Mouse (Mus musculus) urinary bladder, adult 2 months (tissue): Measurements from ENCODE around the gene Myadml2. TPM values are rescaled to one million over a fixed set of nuclear protein-coding genes. Genes with fewer than 3 reads are reported as not detected.
A peak's percentile ranks its signal among the peaks of the same experiment; 100 is the strongest.
"Not testable (repeated sequence)": the region's sequence is repeated elsewhere in the genome, so short reads cannot be mapped to it uniquely, and the experiment has no call there.

ENCODE experiments used
- DNase-seq: peaks from one replicate; pipeline ENCODE4 v3.0.0; 2022; ENCODE audit warnings: low spot score
- polyA plus RNA-seq: library from polyadenylated mRNA; depleted of rRNA; stranded (reverse); fragments of >200 nt; gene quantifications from 2 replicates; pipeline ENCODE4 v1.2.3, GENCODE M21; 2012; rRNA removed

The Myadml2 gene
- polyA plus RNA-seq, result 0.07 and 0.21 TPM in 2 replicates

DNA sequence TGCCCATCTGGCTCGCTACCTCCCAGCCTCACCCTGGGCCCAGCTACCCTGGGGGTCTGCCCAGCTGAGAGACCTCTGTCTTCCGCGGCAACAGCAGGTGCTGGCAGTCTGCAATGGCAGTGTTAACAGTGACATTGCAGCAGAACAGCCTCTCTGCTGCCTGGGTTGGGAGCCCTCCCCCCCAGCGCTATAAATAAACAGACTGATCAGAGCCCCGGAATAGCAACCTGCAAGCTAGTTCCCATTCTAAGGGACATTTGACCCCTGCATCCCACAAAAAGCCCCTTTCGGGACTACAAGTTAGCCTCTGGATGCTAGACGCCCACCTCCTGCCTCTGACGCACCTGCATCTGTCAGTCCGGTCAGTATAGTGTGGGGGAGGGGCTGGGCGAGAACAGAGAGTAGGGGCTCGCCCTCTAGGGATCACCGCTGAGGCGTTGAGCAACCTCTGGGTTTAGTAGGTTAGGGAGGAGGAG lies at the start of gene Myadml2:
Gene Myadml2, minus strand, starts transcription at position 158 of the 476 bp plus-strand sequence.
- no peak for DNase-seq

DNA sequence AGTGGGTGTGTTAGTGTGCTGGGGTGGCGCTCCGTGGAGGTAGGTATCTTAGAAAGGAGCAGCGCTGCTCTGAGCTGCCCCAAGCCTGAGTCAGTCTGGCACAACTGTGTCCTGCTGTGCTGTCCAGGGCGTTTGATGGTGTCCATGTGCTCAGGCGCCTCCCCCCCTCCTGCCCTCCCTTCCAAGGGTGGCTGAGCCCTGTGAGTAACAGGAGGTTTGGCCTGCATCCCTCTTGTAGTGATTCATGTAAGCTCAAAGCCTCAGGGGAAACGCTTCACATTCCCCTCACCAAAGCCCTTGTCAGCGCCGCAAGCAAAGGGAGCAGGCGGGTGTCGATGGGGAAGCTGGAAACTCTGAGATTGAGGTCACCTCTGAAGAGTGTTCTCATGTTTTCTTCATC lies 49.8 kb upstream of the Myadml2 start:
- DNase-seq, result no peak

DNA sequence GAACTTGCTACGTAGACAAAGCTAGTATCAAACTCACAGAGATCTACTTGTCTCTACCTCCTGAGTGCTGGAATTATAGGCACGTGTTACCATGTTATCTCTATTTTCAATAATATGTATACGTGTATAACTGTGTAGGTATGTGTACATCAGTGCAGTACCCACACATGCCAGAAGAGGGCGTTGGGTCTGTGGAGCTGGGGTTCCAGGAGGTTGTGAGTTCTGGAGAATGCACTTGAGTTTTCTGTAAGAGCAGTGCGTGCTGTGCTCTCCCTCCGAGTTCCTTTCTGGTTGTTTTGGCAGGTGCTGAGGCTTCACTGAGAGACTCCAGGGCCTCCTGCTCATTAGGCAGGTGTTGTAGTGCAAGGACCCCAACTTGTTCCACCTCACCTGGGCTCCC lies 48.6 kb upstream of the Myadml2 start:
- no peak for DNase-seq

DNA sequence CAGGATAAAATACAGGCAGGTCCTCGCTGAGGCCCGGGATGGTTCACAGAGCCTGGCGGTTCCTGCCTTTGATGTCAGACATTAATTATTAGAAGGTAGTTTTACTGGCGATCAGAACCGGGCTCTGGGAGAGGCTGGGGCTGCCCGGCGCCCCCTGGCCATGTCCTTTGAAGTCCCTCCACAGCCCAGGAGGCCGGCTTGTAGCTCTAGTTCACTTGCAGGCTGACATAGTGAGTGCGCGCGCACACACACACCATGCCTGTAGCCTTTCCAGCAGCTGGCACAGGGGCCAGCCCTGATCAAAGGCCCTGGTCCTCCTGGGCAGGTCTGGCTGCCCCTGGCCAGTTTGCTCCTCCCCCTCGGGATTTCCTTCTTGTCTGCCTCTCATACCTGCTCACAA lies 47.7 kb upstream of the Myadml2 start:
- no peak for DNase-seq

DNA sequence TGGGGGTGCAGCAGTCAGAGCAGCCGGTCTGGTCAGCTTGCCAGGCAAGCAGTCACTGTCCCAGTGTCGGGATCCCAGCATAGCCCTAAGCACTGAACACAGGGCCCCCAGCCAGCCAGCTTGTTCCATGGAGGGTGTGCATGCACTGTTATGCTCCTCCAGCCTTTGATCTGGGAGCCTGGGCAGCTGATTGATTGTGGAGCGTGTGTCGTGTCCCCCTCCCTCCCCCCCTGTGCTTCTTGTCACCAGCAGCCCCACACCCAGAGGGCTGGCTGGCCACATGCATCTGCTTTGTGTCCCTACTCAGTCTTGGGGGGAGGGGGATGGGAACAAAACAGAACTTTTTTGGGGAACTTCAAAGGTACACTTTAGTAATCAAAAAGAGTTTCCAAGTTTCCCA lies 47.2 kb upstream of the Myadml2 start:
- no peak for DNase-seq

DNA sequence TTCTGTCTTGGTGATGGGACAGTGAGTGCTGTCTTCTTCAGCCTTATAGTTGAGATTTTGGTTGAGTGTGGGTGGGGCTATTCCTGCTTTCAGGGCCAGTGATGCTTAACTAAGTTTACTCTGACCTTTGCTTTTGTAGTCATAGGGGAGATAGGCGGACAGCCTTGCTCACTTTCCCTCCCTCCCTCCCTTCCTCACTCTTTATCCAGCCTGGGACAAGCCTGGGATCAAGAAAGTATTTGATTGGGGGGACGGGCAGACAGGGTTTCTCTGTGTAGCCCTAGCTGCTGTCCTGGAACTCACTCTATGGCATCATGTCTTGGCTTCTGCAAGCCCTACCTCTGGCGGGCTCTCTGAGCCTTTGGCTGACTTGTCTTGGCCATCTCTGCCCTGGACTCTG lies 45.5 kb upstream of the Myadml2 start:
- no peak for DNase-seq

DNA sequence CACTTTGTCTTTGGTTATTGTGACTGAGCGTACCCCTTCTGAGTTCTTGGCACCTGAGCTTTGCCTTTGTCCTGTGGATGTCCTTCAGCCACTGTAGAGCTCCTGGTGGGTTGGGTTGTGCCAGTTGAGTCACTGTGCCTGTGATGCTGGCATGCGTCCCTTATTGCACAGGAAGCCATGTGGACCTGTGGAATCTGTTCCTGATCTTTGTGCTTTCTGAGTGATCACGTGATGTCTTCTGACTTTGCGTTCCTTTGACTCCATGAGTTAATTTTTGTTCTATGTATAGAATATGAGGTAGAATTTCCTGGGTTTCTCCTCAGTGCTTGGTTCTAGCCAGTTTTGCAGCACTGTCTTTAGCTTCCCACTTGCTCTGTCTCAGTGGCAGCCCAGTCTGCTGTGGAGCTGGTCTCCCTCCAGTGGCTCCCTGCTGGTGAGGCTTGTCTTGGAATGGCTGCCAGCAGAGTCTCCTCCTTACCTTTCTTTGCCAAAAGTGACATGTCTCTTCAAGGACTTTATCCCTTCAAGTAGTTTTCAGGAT lies 44.6 kb upstream of the Myadml2 start:
- DNase-seq, result no peak

DNA sequence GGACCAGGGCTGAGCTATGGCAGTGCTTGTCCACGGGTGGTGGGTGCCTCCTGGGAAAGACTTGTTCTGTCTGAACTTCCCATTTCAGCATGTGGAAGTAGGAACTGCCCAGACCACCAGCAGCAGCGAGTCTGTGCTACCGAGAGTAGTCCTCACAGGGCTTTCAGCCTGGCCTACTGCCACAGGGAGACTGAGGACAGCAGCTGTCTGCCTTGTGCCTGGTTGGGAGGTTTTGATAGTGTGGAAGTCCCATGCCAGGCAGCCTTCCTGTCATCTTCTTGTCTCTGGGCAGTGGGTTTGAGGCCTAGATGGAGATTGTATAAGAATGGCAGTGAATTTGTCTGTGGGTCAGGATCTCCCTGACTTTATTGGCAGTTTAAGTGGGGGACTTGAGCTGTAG lies 41.4 kb upstream of the Myadml2 start:
- no peak for DNase-seq

DNA sequence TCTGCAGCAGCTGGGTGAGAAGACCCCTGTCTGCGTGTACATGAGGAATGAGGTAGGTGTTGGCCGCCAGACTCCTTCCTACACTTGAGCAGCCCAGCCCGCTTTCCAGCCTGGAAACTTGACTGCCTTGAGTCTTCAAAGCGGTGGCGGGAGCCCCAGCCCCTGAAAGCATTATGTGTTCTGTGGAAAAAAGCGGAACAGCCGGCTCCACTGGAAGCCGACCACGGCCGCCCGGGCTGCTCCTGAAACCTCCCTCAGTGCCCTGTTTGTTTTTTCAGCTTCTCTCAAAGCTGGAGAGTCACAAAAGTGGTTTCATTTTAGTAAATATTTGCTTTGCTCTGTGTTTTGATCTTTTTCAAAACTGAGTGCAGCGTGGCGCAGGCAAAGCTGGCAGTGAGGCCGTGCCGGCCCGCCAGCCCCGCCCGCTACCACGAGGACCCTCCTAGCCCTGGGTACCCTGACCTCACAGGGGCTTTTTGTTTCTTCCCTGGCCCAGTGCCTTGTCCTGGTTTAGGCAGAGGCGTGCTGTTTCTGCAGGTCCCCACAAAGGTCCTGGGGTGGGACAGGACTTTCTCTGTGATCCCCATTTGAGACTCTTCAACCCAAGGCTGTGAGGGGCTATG lies 38.8 kb upstream of the Myadml2 start:
- no peak for DNase-seq

DNA sequence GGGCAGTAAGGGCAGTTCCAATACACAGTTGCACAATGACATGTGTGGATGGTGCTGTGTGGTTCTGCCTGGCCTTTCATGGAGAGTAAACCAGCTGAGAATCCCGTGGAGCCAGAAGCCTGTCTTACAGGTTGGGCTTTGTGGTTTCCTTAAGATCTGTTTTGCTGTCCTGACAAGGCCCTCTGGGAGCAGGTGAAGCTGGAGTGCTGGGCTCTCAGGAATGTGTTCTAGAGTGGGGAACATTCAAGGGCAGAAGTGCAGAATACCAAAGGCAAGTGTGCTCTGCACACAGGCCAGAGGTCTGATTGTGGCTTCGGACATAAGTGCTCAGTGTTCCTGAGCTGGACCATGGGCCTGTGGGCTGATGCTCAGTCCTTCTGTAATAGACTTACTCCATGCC lies 36.7 kb upstream of the Myadml2 start:
- no peak for DNase-seq

DNA sequence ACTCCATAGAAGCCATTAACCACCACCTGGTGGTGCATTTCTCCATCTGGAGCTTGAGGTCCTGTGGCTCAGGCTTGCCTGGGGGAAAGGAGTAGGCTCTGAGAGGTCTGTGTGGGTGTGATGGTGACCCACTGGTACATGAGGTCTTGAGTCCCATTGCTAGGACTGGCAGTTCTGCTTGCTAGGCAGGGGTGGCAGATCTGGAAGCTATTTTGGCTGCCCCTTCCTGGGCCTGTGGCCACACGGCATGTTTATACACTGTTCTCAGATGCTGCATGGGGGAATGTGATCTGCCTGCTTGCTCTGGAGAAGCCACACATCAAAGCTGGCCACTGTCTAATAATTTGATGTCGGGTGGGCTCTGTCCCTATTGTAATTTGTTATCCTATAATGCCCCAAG lies 36.1 kb upstream of the Myadml2 start:
- DNase-seq, result no peak

DNA sequence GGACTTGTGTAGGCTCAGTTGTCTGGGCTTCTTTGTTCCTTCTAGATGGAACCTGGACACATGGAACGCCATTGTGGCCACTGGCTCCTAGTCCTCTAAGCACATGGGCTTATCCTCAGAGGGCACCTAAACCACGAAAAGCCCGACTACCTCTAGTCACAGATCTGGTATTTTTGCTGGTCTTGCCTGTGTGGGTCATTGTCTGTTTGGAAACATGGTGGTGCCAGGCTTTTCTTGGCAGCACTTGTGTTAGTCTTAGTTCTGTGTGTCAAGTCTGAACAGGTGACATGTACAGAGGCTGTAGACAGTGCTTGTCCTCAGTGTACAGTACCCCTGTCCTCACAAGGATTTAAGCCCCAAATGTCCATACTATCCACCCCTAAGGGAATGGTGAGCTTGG lies 35.6 kb upstream of the Myadml2 start:
- no peak for DNase-seq

DNA sequence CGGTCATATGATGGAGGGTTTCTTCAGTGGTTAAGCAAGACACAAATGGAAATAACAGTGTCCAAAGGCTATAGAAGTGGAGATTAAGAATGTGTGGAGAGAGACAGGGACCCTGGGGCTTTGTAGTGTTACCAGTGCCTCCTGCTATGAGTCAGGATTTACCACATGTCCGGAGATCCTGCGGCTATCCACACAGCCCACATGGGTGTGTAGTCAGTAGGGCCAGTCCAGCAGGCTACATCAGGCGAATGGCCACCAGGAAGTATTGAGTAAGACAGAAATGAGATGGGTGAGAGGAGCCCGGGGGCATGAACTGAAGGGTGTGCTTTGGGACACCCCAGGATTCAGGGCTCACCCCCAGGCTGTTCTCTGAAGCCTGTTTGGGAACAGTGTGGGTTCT lies 34.7 kb upstream of the Myadml2 start:
- no peak for DNase-seq

DNA sequence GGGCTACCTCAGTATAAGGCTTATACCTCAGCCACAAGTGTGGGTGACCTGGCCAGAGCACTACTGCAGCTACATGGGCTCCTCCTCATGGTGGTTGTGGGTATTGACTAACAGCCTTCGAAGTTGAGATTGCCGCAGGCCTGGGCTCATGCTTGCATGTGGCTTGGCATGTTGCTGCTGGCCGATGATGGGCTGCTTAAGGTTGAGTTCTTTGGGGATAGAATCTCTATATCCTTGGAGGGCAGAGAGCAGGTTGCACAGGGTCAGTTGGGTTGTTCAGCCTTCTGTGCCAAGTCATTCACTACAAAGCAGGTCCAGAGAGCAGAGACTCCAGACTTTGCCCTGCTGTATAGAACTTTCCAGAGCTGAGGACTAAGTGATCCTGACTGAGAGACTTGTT lies 32.0 kb upstream of the Myadml2 start:
- DNase-seq, result no peak

DNA sequence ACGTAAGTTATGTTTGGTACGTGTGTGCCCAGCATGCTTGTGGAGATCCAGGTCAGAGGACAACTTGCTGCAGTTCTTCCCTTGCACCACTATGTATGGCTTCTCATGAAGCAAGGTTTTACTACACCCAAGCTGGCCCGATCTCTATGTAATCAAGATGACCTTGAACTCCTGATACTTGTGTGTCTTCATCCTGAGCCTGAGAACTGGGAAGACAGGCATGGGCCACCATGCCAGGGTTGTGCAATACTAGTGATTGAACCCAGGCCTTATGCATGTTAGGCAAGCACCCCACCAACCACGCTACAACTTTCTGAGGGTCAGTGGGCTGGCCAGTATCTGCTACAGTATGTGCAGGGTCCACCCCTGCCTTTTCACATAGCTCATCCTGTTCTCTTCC lies 29.0 kb upstream of the Myadml2 start:
- no peak for DNase-seq

DNA sequence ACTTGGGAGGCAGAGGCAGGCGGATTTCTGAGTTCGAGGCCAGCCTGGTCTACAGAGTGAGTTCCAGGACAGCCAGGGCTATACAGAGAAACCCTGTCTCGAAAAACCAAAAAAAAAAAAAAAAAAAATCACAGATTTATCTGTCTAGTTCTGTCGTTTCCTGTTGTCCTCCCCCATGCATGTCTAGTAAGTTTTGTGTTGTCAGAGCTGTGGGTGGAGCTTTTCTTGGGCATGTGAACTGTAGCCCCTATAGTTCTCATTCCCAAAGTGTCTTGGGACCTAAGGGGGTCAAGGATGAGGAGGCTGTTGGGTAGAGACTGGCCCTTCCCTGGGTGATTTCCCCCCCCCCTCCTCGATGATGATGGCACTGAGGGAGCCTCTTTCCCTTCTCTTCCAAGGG lies 27.9 kb upstream of the Myadml2 start:
- not testable (repeated sequence) for DNase-seq

DNA sequence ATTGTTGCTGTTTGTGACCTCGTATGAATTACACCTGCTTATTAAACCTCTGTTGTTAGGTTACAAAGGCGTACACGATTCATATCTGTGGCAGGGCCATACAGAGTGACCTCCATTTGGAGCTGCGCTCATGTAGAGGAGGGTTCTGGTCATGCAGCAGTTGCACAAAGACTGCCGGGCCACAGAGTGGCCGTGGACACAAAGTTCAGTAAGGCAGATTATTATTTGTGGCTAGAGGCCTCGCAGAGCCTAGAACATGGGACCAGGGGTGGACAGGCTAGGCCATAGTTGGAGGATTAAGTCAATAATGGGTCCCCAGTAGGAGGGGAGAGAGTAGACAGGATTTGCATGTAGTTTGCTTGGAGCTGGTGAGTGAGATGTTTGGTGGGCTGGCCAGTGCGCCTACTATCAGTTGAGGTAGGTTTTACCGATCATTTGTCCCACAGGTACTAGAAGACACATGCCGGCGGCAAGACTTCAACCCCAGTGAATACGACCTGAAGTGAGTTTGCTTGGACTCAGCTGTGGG lies 25.7 kb upstream of the Myadml2 start:
- no peak for DNase-seq

DNA sequence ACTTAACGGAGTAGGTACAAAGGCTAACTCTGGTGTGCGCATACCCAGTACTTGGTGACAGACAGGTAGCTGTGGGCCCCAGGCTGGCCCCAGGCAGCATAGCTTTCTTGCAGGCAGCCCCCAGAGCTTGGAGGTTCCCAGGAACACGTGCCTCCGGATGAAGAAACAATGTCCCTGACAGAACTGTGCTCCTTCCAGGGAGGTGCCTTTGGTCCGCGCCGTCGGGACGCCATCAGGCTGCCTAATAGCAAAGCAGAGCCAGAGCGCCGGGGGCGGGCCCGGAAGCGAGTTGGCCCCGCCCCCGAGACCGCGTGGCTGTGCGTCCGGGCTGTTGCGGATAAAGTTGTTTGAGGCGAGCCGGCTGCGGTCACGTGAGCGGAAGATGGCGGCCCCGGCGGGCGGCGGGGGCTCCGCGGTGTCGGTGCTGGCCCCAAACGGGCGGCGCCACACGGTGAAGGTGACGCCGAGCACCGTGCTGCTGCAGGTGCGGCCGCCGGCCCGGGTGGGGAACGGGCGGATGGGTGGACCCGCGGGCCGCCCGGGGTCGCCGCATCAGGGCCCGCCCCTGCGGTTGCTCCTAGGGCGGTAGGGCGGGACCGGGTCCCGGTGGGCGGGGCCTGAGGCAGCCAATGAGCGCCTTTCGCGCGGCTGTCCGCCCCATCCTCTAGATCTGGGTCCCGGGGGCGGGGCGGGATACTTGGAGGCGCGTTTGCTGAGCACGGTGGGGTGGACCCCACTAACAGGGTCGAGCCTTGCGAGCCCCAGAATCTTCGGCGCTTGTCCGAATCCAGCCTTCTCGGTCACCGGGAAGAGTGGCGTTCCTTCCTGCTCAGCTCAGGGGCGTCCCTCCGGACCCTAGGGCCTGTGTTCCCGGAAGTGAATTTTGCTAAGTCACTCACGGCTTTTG lies 25.0 kb upstream of the Myadml2 start, which contains the start of gene Aspscr1:
Gene Aspscr1, plus strand, starts transcription at position 287 of the 907 bp plus-strand sequence.
- DNase-seq, result peak; percentile 97

DNA sequence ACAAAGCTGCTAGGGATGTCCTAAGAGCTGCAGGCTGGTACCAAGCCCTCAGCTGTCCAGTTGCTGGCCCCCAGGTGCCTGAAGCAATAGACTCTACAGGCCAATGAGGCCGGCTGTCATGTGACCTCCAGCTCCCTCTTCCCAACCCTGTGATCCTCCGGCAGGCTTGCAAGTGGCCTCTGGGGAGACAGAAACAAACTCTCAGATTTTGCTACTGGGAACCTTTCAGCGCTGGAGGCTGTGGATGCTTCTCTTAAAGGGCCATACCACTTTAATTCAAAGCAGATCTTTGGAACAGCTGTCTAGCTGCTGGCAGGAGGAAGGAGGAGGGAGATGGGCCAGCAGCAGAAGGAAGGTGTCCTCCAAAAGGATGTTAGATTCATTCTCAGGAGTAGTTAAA lies 18.7 kb upstream of the Myadml2 start:
- DNase-seq, result no peak

DNA sequence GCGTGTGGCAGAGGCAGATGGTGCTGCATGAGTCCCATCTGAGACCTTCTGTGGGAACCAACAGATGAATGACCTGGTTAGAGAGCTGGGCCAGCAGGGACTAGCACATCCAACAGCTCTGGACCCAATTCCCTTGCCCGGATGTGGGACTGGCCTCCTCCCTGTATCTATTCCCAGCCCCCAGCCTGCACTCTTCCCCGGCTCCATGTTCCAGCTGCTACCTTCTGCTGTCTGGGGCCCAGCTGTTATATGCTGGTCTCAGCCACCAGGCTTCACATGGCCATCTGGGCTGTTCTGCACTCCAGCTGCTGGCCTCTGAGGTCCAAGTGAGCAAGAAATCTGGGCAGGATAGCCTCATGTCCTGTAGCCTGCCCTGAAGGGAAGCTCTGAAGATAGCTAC lies 17.4 kb upstream of the Myadml2 start:
- no peak for DNase-seq

DNA sequence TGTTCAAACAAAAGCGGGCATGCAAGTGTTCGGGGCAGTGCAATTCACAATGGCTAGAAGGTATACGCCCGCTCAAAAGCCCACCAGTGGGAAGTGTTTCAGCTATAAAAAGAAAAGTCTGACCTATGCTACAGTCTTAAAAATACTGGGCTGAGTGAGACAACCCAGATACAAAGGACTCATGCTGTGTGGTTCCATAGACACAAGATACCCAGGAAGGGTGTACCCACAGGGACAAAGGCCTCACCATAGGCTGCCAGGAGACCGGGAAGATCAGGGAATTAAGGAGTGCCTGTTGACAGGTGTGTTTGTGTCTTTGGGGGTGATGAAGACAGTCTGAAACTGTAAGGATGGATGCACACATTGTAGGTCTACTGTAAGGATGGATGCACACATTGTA lies 15.8 kb upstream of the Myadml2 start:
- no peak for DNase-seq

DNA sequence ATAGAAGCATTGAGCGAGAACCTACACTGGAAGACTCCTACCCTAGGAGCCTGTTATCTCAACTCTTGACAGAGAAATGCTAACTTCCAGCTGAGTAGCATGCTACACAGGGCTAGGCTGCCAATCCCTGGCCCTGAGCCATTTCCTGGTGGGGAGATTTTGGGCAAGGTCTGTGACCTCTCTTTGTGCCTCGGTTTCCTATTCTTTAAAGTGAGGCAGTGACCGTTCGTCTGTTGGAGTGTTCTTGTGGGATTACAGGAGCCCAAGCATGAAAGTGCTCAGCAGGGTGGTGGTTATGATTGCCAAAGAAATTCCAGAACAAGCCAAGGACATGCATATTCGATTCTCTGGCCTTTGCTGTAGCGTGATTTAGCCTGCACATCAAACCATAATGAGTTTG lies 14.8 kb upstream of the Myadml2 start:
- DNase-seq, result no peak

DNA sequence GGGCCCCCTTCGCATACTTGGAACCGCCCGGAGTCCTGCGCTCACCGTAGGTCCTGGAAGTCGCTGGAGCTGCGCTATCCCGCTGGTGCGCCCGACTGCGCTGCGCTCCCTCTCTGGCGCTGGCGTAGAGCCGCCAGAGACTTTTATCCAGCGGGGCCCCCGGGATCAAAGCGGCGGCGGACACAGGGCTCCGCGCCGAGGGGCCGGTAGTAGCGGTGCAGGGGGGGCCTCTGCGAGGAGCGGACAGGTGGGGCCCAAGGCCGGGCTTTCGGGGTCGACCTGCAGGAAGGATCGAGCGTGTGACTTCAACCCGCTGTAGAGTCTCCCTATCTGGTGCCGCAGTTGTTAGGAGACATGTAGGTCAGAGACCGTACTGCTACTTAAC lies 13.1 kb upstream of the Myadml2 start, which contains the start of gene Notum:
Gene Notum, minus strand, starts transcription at position 100 of the 385 bp plus-strand sequence.
- no peak for DNase-seq
